Mouse (Mus musculus): ENCODE results near the gene Coro7. TPM values are rescaled to one million over a fixed set of nuclear protein-coding genes. Genes with fewer than 3 reads are reported as not detected.

The Coro7 gene
- polyA plus RNA-seq, 1 experiment: 17.2 TPM

DNA sequence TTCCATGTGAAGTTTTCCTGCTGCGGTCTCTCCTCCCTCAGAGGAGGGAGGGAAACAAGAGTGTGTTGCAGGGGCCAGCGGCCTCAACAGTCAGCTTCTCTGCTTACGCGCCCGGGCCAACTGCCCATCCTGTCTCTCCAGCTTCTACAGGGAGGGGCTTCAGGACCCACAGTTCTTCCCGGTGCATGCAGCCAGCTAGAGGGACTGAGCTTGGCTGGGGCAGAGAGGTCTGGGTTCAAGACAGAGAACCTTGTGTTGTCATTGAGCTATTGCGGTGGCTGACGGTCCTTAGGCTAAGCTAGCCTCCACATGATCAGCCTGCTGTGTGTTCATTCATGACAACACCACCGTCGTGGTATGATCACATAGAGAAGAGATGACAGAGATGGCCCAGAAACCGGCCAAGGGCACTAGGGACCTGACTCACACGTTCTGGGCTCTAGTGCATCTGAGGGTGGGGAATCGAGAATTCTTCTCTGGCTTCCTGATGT is 31.9 kb downstream of the Coro7 start:
- H3K36me3 ChIP-seq (ENCODE audit: control insufficient read depth, insufficient read depth, low read length): no peaks in the 10 kb centered on the region
- H3K27ac ChIP-seq (ENCODE audit: control insufficient read depth, insufficient read depth, low read depth, low read length): no peak overlapping the region
- no peaks in the 10 kb centered on the region for H3K27me3 ChIP-seq (ENCODE audit: control insufficient read depth, insufficient read depth, low read length)
- no peak overlapping the region for H3K4me3 ChIP-seq (ENCODE audit: control insufficient read depth, low read depth, low read length)
- TF ChIP-seq CTCF (IDR thresholded peaks at IDR 0.05; ENCODE audit: control insufficient read depth, insufficient read depth, insufficient replicate concordance, low read depth, low read length) (no peak), POLR2A (IDR thresholded peaks at IDR 0.05; ENCODE audit: control insufficient read depth, low read depth, low read length) (no peak)
- peaks cover 22% of the 10 kb centered on the region for H3K4me1 ChIP-seq (ENCODE audit: control insufficient read depth, insufficient read depth, low read length)

DNA sequence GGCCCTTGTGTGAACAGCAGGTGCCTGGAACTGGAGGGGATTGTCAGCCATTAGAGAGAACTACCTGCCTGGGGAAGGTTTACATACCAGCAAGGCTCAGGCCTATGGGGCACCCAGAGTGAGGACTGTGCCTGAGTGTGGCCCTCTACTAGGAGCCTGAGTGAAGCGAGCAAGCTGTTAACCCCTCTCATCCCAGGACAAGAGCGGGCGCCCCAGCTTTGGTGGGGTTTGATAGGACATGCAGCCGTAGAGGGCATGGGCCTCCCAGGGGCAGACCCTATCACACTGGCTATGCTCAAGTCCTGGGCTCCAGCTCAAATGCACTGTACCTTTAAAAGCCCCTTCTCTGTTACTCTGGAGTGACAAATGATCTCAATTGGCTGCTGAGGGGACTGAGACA is 32.7 kb downstream of the Coro7 start:
- Histone ChIP-seq H3K27ac (ENCODE audit: control insufficient read depth, insufficient read depth, low read depth, low read length) (no peak overlapping the region), H3K27me3 (ENCODE audit: control insufficient read depth, insufficient read depth, low read length) (no peaks in the 10 kb centered on the region), H3K4me1 (ENCODE audit: control insufficient read depth, insufficient read depth, low read length) (peaks cover 18% of the 10 kb centered on the region), H3K36me3 (ENCODE audit: control insufficient read depth, insufficient read depth, low read length) (no peaks in the 10 kb centered on the region), H3K4me3 (ENCODE audit: control insufficient read depth, low read depth, low read length) (no peak overlapping the region)
- TF ChIP-seq CTCF (IDR thresholded peaks at IDR 0.05; ENCODE audit: control insufficient read depth, insufficient read depth, insufficient replicate concordance, low read depth, low read length) (no peak), POLR2A (IDR thresholded peaks at IDR 0.05; ENCODE audit: control insufficient read depth, low read depth, low read length) (no peak)

DNA sequence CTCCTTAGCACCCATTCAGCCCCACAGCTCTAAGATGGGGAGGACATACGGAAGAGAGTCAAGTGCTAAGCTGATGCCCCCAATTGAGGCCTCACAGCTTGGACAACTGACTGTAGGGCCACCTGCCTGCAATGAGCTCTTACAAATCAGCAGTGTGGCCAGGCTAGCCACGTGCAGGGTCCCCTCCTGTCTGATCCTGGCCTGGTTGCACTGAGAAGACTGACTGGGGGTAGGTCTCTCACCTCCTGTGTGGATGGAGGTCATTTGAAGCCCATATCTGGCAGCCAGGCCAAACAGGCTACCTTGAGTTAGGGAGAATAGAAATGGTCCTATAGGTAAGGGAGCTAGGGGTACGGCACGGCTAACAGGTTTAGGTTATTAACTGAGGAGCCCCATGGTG is 33.7 kb downstream of the Coro7 start:
- Histone ChIP-seq H3K4me3 (ENCODE audit: control insufficient read depth, low read depth, low read length) (no peak overlapping the region), H3K36me3 (ENCODE audit: control insufficient read depth, insufficient read depth, low read length) (no peaks in the 10 kb centered on the region), H3K4me1 (ENCODE audit: control insufficient read depth, insufficient read depth, low read length) (peaks cover 14% of the 10 kb centered on the region; the same call in 1 of the 2 replicates), H3K27me3 (ENCODE audit: control insufficient read depth, insufficient read depth, low read length) (no peaks in the 10 kb centered on the region), H3K27ac (ENCODE audit: control insufficient read depth, insufficient read depth, low read depth, low read length) (no peak overlapping the region)
- TF ChIP-seq POLR2A (IDR thresholded peaks at IDR 0.05; ENCODE audit: control insufficient read depth, low read depth, low read length) (no peak), CTCF (IDR thresholded peaks at IDR 0.05; ENCODE audit: control insufficient read depth, insufficient read depth, insufficient replicate concordance, low read depth, low read length) (no peak)

DNA sequence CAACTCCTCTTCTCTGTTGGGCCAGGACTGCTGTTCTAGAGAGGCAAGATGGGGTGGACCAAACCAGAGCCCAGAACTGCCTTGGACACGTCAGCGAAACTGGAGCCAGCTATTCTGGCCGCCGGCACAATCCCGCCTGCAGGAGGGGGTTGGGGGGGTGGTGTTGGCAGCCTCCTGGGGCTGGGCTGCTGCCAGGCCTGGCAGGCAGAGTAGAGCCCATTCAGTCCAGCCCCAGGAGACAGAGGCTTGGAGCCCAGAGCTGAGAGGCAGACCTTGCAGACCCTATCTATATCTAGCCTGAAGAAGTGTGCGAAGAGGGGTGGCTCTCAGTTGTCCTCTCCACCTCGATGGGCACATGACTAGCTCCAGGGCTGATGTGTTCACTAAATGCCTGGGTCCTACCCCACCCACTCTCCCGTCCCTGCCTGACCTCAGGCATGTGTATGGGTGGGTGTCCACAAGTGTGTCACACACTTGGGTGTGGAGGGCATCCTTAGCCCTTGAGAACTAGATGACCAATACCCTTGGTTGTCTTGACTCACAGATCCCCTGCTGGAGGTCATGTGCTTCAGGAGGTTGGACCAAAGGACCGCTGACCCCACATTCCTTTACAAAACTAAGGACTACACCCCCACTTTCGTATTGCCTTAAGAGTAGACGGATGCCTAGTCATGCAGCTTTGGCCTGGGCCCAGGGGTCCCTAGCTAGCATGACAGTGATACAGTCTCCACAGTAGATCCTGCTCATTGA is 35.7 kb downstream of the Coro7 start:
- TF ChIP-seq POLR2A (IDR thresholded peaks at IDR 0.05; ENCODE audit: control insufficient read depth, low read depth, low read length) (no peak), CTCF (IDR thresholded peaks at IDR 0.05; ENCODE audit: control insufficient read depth, insufficient read depth, insufficient replicate concordance, low read depth, low read length) (no peak)
- no peak overlapping the region for H3K4me3 ChIP-seq (ENCODE audit: control insufficient read depth, low read depth, low read length)
- peak overlapping the region; percentile 64 for H3K27ac ChIP-seq (ENCODE audit: control insufficient read depth, insufficient read depth, low read depth, low read length)
- H3K27me3 ChIP-seq (ENCODE audit: control insufficient read depth, insufficient read depth, low read length): no peaks in the 10 kb centered on the region
- H3K36me3 ChIP-seq (ENCODE audit: control insufficient read depth, insufficient read depth, low read length): no peaks in the 10 kb centered on the region
- peaks cover 23% of the 10 kb centered on the region for H3K4me1 ChIP-seq (ENCODE audit: control insufficient read depth, insufficient read depth, low read length)

DNA sequence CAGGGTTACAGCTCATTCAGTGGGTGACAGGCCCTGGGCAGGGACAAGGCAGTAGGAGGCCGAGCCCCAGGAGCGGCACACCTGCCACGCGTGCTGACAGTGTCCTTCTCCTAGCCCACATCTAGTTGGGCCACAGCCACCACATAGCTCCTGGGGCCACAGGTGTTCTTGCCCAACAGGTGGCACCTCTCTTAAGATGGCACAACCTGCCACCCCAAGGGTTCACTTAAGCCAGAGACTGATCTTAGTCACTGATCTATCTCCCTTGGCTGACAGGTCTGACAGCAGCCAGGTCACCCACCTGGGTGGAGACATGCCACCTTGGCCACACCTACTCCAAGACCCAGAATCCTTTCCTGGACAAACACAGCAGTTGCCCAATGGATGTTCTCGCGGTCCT is 36.6 kb downstream of the Coro7 start:
- H3K27me3 ChIP-seq (ENCODE audit: control insufficient read depth, insufficient read depth, low read length): no peaks in the 10 kb centered on the region
- H3K4me3 ChIP-seq (ENCODE audit: control insufficient read depth, low read depth, low read length): no peak overlapping the region
- peak overlapping the region; percentile 49 for H3K27ac ChIP-seq (ENCODE audit: control insufficient read depth, insufficient read depth, low read depth, low read length)
- TF ChIP-seq CTCF (IDR thresholded peaks at IDR 0.05; ENCODE audit: control insufficient read depth, insufficient read depth, insufficient replicate concordance, low read depth, low read length) (no peak), POLR2A (IDR thresholded peaks at IDR 0.05; ENCODE audit: control insufficient read depth, low read depth, low read length) (no peak)
- H3K36me3 ChIP-seq (ENCODE audit: control insufficient read depth, insufficient read depth, low read length): no peaks in the 10 kb centered on the region
- peaks cover 23% of the 10 kb centered on the region for H3K4me1 ChIP-seq (ENCODE audit: control insufficient read depth, insufficient read depth, low read length)

DNA sequence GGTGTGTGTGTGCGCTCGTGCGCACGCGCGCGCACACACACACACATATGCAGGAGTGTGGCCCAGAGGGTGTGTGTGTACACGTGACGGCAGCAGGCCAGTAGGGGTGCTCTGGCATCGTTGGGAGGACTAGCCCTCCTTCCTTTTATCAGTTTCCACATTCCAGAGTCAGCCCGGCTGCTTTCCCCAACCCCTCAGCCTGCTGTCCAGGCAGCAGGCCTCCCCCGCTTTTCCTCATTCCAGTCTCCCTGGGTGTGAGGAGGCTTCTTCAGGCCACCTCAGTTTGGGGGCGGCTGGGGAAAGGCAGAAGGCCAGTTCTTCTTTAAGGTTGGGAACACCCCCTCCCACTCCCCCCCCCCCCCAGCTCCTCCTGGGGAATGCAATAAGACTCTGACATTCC is 37.4 kb downstream of the Coro7 start:
- Histone ChIP-seq H3K36me3 (ENCODE audit: control insufficient read depth, insufficient read depth, low read length) (no peaks in the 10 kb centered on the region), H3K4me1 (ENCODE audit: control insufficient read depth, insufficient read depth, low read length) (peaks cover 23% of the 10 kb centered on the region), H3K4me3 (ENCODE audit: control insufficient read depth, low read depth, low read length) (no peak overlapping the region), H3K27me3 (ENCODE audit: control insufficient read depth, insufficient read depth, low read length) (no peaks in the 10 kb centered on the region), H3K27ac (ENCODE audit: control insufficient read depth, insufficient read depth, low read depth, low read length) (peak overlapping the region; percentile 50; the same call in 1 of the 2 replicates)
- TF ChIP-seq POLR2A (IDR thresholded peaks at IDR 0.05; ENCODE audit: control insufficient read depth, low read depth, low read length): no peak
- no peak for TF ChIP-seq CTCF (IDR thresholded peaks at IDR 0.05; ENCODE audit: control insufficient read depth, insufficient read depth, insufficient replicate concordance, low read depth, low read length)

DNA sequence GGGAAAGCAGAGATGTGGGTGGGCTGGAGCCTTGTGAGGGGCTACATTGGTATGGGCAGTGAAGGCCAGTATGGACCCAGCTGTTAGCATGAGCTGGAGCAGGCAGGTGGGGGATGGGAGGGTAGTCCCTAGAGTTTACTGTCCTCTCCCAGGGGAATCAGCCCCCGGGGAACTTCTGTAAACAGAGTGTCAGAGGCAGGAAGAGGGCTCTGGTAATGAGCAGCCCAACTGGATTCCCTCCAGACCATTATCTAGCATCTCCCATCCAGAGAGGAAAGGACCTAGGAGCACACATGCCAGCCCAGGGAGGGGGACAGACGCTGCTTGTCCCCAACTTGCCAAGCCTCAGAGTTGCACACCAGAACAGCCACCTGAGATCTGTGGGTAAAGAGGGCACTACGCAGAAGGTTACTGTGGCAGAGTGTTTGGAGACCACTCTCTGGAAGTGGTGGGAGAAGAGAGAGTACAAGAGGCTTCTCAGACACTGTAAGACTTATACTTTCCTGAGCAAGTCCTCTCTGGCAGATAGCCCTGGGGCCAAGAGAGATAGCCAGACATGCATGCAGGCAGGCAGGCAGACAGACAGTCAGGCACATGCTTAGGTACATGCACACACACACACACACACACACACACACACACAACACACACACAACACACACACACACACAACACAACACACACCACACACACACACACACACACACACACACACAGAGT is 38.3 kb downstream of the Coro7 start:
- H3K4me1 ChIP-seq (ENCODE audit: control insufficient read depth, insufficient read depth, low read length): peaks cover 23% of the 10 kb centered on the region
- H3K36me3 ChIP-seq (ENCODE audit: control insufficient read depth, insufficient read depth, low read length): no peaks in the 10 kb centered on the region
- H3K27me3 ChIP-seq (ENCODE audit: control insufficient read depth, insufficient read depth, low read length): no peaks in the 10 kb centered on the region
- peak overlapping the region; percentile 50; the same call in 1 of the 2 replicates for H3K27ac ChIP-seq (ENCODE audit: control insufficient read depth, insufficient read depth, low read depth, low read length)
- H3K4me3 ChIP-seq (ENCODE audit: control insufficient read depth, low read depth, low read length): peak overlapping the region; percentile 85
- no peak for TF ChIP-seq POLR2A (IDR thresholded peaks at IDR 0.05; ENCODE audit: control insufficient read depth, low read depth, low read length)
